Mouse (Mus musculus) limb, embryonic 12.5 days (tissue): Measurements from ENCODE around the gene Dhrs3. TPM values are rescaled to one million over a fixed set of nuclear protein-coding genes. Genes with fewer than 3 reads are reported as not detected.
A peak's percentile ranks its signal among the peaks of the same experiment; 100 is the strongest.

Experiments used
- ATAC-seq: fragments of 200-750 bp; cut with Nextera tagmentation; 2 replicates; pipeline ENCODE4 v1.8.0; 2017; ENCODE audit warnings: low read depth, moderate TSS enrichment; ENCODE audit not compliant: insufficient number of reproducible peaks, insufficient read depth, low FRiP score, low TSS enrichment
- H3K27ac ChIP-seq: fragments of 300-500 bp; sonication (generic); 2 replicates; pipeline ENCODE4 v1.5.1; 2016; ENCODE audit warnings: mild to moderate bottlenecking, moderate library complexity
- H3K27me3 ChIP-seq: fragments of 300-500 bp; sonication (generic); 2 replicates; pipeline ENCODE4 v1.6.1; 2016; ENCODE audit warnings: mild to moderate bottlenecking, moderate library complexity
- H3K36me3 ChIP-seq: fragments of 300-500 bp; sonication (generic); 2 replicates; pipeline ENCODE4 v1.6.1; 2016; ENCODE audit warnings: mild to moderate bottlenecking, moderate library complexity
- H3K4me1 ChIP-seq: fragments of 300-500 bp; sonication (generic); replicated peaks from 2 replicates; pipeline ENCODE4 v1.6.1; 2016
- H3K4me2 ChIP-seq: fragments of 300-500 bp; sonication (generic); 2 replicates; pipeline ENCODE4 v1.6.1; 2016; ENCODE audit warnings: mild to moderate bottlenecking, moderate library complexity
- H3K4me3 ChIP-seq: fragments of 300-500 bp; sonication (generic); replicated peaks from 2 replicates; pipeline ENCODE4 v1.5.1; 2016; ENCODE audit warnings: mild to moderate bottlenecking
- H3K9ac ChIP-seq: fragments of 300-500 bp; sonication (generic); replicated peaks from 2 replicates; pipeline ENCODE4 v1.6.1; 2016; ENCODE audit warnings: mild to moderate bottlenecking, moderate library complexity
- H3K9me3 ChIP-seq: fragments of 300-500 bp; sonication (generic); 2 replicates; pipeline ENCODE4 v1.6.1; 2016; ENCODE audit warnings: mild to moderate bottlenecking, moderate library complexity
- WGBS: fragments of 180-500 bp; shearing (Covaris S2); methylation state at CpG from one replicate; pipeline ENCODE4 v1.1.7; 2016; 5-methylcytosine and 5-hydroxymethylcytosine counted together
- polyA plus RNA-seq: library from polyadenylated mRNA; unstranded; fragments of >200 nt; fragmentation: Nextera tagmentation; extraction: Ambion mirVana; gene quantifications from 2 replicates; pipeline ENCODE4 v1.2.1, GENCODE M21; 2016

Dhrs3 gene
- polyA plus RNA-seq, 1 experiment from 2014 or later, result 62.7 TPM

GRCm38 (mm10) chr4:144916520-144916919 lies 23.9 kb downstream of the Dhrs3 start:
- WGBS, result 90% methylated on average over 6 of the region's 6 CpGs
- Histone ChIP-seq H3K9me3 (no peaks in the 10 kb centered on the region), H3K36me3 (peaks cover 58% of the 10 kb centered on the region), H3K27me3 (no peaks in the 10 kb centered on the region), H3K4me3 (no peak overlapping the region), H3K27ac (no peak overlapping the region), H3K9ac (no peak overlapping the region), H3K4me1 (no peaks in the 10 kb centered on the region), H3K4me2 (no peak overlapping the region)
- no peak for ATAC-seq

GRCm38 (mm10) chr4:144917101-144917500 lies 24.5 kb downstream of the Dhrs3 start:
- 73% methylated on average over 4 of the region's 4 CpGs for WGBS
- no peaks in the 10 kb centered on the region for H3K27me3 ChIP-seq
- no peak overlapping the region for H3K9ac ChIP-seq

GRCm38 (mm10) chr4:144918501-144918900 lies 25.9 kb downstream of the Dhrs3 start:
- H3K36me3 ChIP-seq, result peaks cover 73% of the 10 kb centered on the region
- 92% methylated on average over 10 of the region's 10 CpGs for WGBS

More at GRCm38 (mm10) chr4:144917101-144917500, 24.5 kb downstream of the Dhrs3 start:
- no peak overlapping the region for H3K27ac ChIP-seq
- H3K4me3 ChIP-seq, result no peak overlapping the region
- no peaks in the 10 kb centered on the region for H3K4me1 ChIP-seq
- no peak overlapping the region for H3K4me2 ChIP-seq
- peaks cover 64% of the 10 kb centered on the region for H3K36me3 ChIP-seq
- H3K9me3 ChIP-seq, result no peaks in the 10 kb centered on the region
- ATAC-seq, result no peak

GRCm38 (mm10) chr4:144928693-144929436 lies 36.2 kb downstream of the Dhrs3 start:
- H3K36me3 ChIP-seq, result peaks cover 32% of the 10 kb centered on the region
- H3K27me3 ChIP-seq, result no peaks in the 10 kb centered on the region
- 89% methylated on average over 5 of the region's 5 CpGs for WGBS
- no peak overlapping the region for H3K27ac ChIP-seq
- H3K4me2 ChIP-seq, result no peak overlapping the region
- 0 out of 2 replicates have a peak, but pooled peaks have one; percentile 19 for ATAC-seq
- H3K4me1 ChIP-seq, result peaks cover 13% of the 10 kb centered on the region
- H3K4me3 ChIP-seq, result no peak overlapping the region
- peaks cover 2% of the 10 kb centered on the region; the same call in 1 of the 2 replicates for H3K9me3 ChIP-seq
- no peak overlapping the region for H3K9ac ChIP-seq

More at GRCm38 (mm10) chr4:144918501-144918900, 25.9 kb downstream of the Dhrs3 start:
- Histone ChIP-seq H3K4me3 (no peak overlapping the region), H3K9me3 (no peaks in the 10 kb centered on the region), H3K9ac (no peak overlapping the region), H3K27ac (no peak overlapping the region), H3K4me1 (no peaks in the 10 kb centered on the region), H3K4me2 (no peak overlapping the region), H3K27me3 (no peaks in the 10 kb centered on the region)
- ATAC-seq, result no peak

- ATAC-seq, result no peak
- Histone ChIP-seq H3K36me3 (peaks cover 28% of the 10 kb centered on the region), H3K9ac (no peak overlapping the region), H3K27ac (no peak overlapping the region), H3K4me1 (peaks cover 13% of the 10 kb centered on the region), H3K4me3 (no peak overlapping the region), H3K4me2 (no peak overlapping the region), H3K27me3 (no peaks in the 10 kb centered on the region), H3K9me3 (peaks cover 5% of the 10 kb centered on the region; the same call in 1 of the 2 replicates)
- 96% methylated on average over 1 of the region's 1 CpGs for WGBS
Measured at GRCm38 (mm10) chr4:144929811-144930221, 37.2 kb downstream of the Dhrs3 start.

- Histone ChIP-seq H3K9ac (no peak overlapping the region), H3K9me3 (peaks cover 5% of the 10 kb centered on the region; the same call in 1 of the 2 replicates), H3K36me3 (peaks cover 28% of the 10 kb centered on the region), H3K4me3 (no peak overlapping the region), H3K4me2 (0 out of 2 replicates have a peak overlapping the region, but pooled peaks have one; percentile 6), H3K27me3 (no peaks in the 10 kb centered on the region), H3K27ac (peak overlapping the region; percentile 56; the same call in 1 of the 2 replicates), H3K4me1 (peaks cover 13% of the 10 kb centered on the region)
- ATAC-seq, result no peak
- 19% methylated on average over 10 of the region's 10 CpGs for WGBS
Measured at GRCm38 (mm10) chr4:144930366-144930765, 37.7 kb downstream of the Dhrs3 start.

GRCm38 (mm10) chr4:144931167-144931566 lies 38.5 kb downstream of the Dhrs3 start:
- ATAC-seq, result no peak
- Histone ChIP-seq H3K36me3 (peaks cover 23% of the 10 kb centered on the region), H3K4me2 (no peak overlapping the region), H3K4me3 (no peak overlapping the region), H3K4me1 (peaks cover 13% of the 10 kb centered on the region), H3K9me3 (peaks cover 5% of the 10 kb centered on the region; the same call in 1 of the 2 replicates), H3K27ac (no peak overlapping the region), H3K27me3 (no peaks in the 10 kb centered on the region), H3K9ac (no peak overlapping the region)
- WGBS, result 84% methylated on average over 7 of the region's 7 CpGs

- Histone ChIP-seq H3K27ac (no peak overlapping the region), H3K9ac (no peak overlapping the region), H3K4me3 (no peak overlapping the region), H3K4me1 (peaks cover 11% of the 10 kb centered on the region), H3K9me3 (peaks cover 5% of the 10 kb centered on the region; the same call in 1 of the 2 replicates), H3K4me2 (no peak overlapping the region), H3K27me3 (no peaks in the 10 kb centered on the region), H3K36me3 (no peaks in the 10 kb centered on the region)
- ATAC-seq, result no peak
- WGBS, result 13% methylated on average over 1 of the region's 1 CpGs
Measured at GRCm38 (mm10) chr4:144934501-144934900, 41.9 kb downstream of the Dhrs3 start.

- H3K27me3 ChIP-seq, result no peaks in the 10 kb centered on the region
- H3K4me1 ChIP-seq, result no peaks in the 10 kb centered on the region
- no peak for ATAC-seq
- H3K36me3 ChIP-seq, result no peaks in the 10 kb centered on the region
- 93% methylated on average over 3 of the region's 3 CpGs for WGBS
- H3K9me3 ChIP-seq, result peaks cover 5% of the 10 kb centered on the region; the same call in 1 of the 2 replicates
- no peak overlapping the region for H3K27ac ChIP-seq
- no peak overlapping the region for H3K4me2 ChIP-seq
- no peak overlapping the region for H3K4me3 ChIP-seq
- no peak overlapping the region for H3K9ac ChIP-seq
Measured at GRCm38 (mm10) chr4:144936563-144937154, 44.0 kb downstream of the Dhrs3 start.

- ATAC-seq, result no peak
- 77% methylated on average over 4 of the region's 4 CpGs for WGBS
- no peak overlapping the region for H3K9ac ChIP-seq
Measured at GRCm38 (mm10) chr4:144939847-144940411, 47.3 kb downstream of the Dhrs3 start.

GRCm38 (mm10) chr4:144940796-144941462 lies 48.3 kb downstream of the Dhrs3 start:
- Histone ChIP-seq H3K27ac (no peak overlapping the region), H3K27me3 (no peaks in the 10 kb centered on the region), H3K9ac (no peak overlapping the region), H3K4me3 (no peak overlapping the region), H3K4me1 (no peaks in the 10 kb centered on the region), H3K9me3 (no peaks in the 10 kb centered on the region), H3K36me3 (no peaks in the 10 kb centered on the region), H3K4me2 (no peak overlapping the region)
- no peak for ATAC-seq
- 66% methylated on average over 13 of the region's 13 CpGs for WGBS

More at GRCm38 (mm10) chr4:144939847-144940411, 47.3 kb downstream of the Dhrs3 start:
- Histone ChIP-seq H3K4me3 (no peak overlapping the region), H3K4me1 (no peaks in the 10 kb centered on the region), H3K27ac (no peak overlapping the region), H3K36me3 (no peaks in the 10 kb centered on the region), H3K9me3 (no peaks in the 10 kb centered on the region), H3K27me3 (no peaks in the 10 kb centered on the region), H3K4me2 (no peak overlapping the region)
